Mouse (Mus musculus): ENCODE measurements at regions not wholly inside any gene's neighbourhood (a gene's known extent, or its start where the extent isn't known, plus 50 kb on each side); places are given as distances from the start of the nearest gene placed in this dataset.

DNA sequence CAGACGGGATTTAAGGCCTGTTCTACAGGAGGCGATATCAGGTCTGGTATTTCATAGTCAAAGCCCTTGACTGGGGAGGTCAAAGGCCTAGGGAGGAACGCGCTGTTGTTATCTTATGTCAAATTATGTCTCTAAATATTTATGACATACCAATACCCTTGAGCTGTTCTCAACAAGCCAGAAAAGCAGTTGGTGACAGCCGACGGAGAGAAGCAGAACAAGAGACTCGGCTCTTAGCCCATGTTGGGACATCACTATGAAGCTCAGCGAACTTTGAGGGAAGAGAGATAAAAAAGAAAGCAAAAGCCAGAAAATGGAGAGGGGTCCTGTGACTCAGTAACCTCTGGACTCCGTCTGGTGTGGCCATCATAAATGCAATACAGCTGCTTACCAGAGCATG lies 95.1 kb upstream of the Stx16 start:
- ATAC-seq (no peak), DNase-seq (ENCODE audit: low spot score) (no peak)
- no peak for TF ChIP-seq CTCF (IDR thresholded peaks at IDR 0.05; ENCODE audit: low read depth)
- H3K4me1 ChIP-seq (ENCODE audit: insufficient read depth, low read length) = no peaks in the 10 kb centered on the region
- H3K4me3 ChIP-seq (ENCODE audit: low read length) = no peak overlapping the region
- no peak overlapping the region for H3K4me2 ChIP-seq (ENCODE audit: low read depth, low read length)
- H3K27ac ChIP-seq = no peak overlapping the region
- H3K27me3 ChIP-seq (ENCODE audit: insufficient read depth, low read length) = no peaks in the 10 kb centered on the region
- WGBS = 90% methylated on average over 9 of the region's 9 CpGs
- H3K9ac ChIP-seq (replicated peaks; ENCODE audit: low read length) = no peak overlapping the region
- H3K9me3 ChIP-seq (ENCODE audit: low read length) = no peaks in the 10 kb centered on the region
- no peaks in the 10 kb centered on the region for H3K36me3 ChIP-seq (ENCODE audit: insufficient read depth, low read length)

DNA sequence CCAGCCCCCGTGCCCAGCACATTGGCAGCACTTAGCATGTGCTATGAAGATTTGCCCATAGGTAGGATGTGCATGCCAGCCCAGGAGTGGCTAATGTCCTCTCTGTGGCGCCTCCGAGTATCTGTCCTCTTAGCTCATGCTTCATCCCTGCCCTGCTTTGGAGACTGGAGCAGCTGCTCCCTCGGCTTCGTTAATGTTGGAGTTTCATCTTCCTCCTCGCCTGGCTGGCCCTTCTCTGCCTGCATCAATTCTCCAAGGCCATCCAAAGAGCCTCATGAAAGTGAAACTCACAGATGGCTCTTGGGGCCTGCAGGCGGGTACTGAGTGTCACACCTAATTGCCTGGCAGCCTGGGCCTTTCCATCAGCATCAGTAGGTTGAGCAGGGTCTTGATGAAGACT lies 88.6 kb upstream of the Stx16 start:
- no peak overlapping the region for H3K9ac ChIP-seq (replicated peaks; ENCODE audit: low read length)
- no peak for TF ChIP-seq CTCF (IDR thresholded peaks at IDR 0.05; ENCODE audit: low read depth)
- no peak overlapping the region for H3K4me3 ChIP-seq (ENCODE audit: low read length)
- H3K9me3 ChIP-seq (ENCODE audit: low read length) = no peaks in the 10 kb centered on the region
- WGBS = 79% methylated on average over 7 of the region's 7 CpGs
- no peaks in the 10 kb centered on the region for H3K36me3 ChIP-seq (ENCODE audit: insufficient read depth, low read length)
- H3K27ac ChIP-seq = no peak overlapping the region
- no peak for DNase-seq (ENCODE audit: low spot score)
- H3K27me3 ChIP-seq (ENCODE audit: insufficient read depth, low read length) = no peaks in the 10 kb centered on the region
- H3K4me2 ChIP-seq (ENCODE audit: low read depth, low read length) = no peak overlapping the region
- no peak for ATAC-seq
- no peaks in the 10 kb centered on the region; the same call in 1 of the 2 replicates for H3K4me1 ChIP-seq (ENCODE audit: insufficient read depth, low read length)

DNA sequence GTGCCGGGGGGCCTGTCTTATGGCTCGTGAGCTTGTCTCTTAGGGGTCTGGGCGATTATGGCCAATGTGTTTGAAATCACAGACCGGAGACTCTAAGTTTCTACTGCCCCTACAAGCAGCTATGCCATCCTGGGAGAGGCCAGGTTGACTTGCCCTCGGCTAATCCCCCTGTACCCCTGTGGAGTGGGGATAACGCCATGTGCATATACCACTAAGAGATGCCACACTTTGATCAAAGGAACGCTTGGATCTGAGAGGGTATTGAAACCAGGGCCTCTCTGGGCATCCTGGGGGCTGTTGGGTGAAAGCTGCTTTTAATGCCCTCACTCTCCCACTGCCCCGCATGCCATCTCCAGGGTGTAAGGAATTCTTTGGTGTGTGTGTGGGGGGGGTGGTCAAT lies 88.2 kb upstream of the Stx16 start:
- no peaks in the 10 kb centered on the region for H3K36me3 ChIP-seq (ENCODE audit: insufficient read depth, low read length)
- DNase-seq (ENCODE audit: low spot score) = no peak
- no peak for TF ChIP-seq CTCF (IDR thresholded peaks at IDR 0.05; ENCODE audit: low read depth)
- H3K4me3 ChIP-seq (ENCODE audit: low read length) = no peak overlapping the region
- no peaks in the 10 kb centered on the region for H3K9me3 ChIP-seq (ENCODE audit: low read length)
- 84% methylated on average over 8 of the region's 8 CpGs for WGBS
- H3K27me3 ChIP-seq (ENCODE audit: insufficient read depth, low read length) = no peaks in the 10 kb centered on the region
- H3K9ac ChIP-seq (replicated peaks; ENCODE audit: low read length) = no peak overlapping the region
- no peak overlapping the region for H3K4me2 ChIP-seq (ENCODE audit: low read depth, low read length)
- H3K4me1 ChIP-seq (ENCODE audit: insufficient read depth, low read length) = no peaks in the 10 kb centered on the region; the same call in 1 of the 2 replicates
- no peak for ATAC-seq
- no peak overlapping the region for H3K27ac ChIP-seq

DNA sequence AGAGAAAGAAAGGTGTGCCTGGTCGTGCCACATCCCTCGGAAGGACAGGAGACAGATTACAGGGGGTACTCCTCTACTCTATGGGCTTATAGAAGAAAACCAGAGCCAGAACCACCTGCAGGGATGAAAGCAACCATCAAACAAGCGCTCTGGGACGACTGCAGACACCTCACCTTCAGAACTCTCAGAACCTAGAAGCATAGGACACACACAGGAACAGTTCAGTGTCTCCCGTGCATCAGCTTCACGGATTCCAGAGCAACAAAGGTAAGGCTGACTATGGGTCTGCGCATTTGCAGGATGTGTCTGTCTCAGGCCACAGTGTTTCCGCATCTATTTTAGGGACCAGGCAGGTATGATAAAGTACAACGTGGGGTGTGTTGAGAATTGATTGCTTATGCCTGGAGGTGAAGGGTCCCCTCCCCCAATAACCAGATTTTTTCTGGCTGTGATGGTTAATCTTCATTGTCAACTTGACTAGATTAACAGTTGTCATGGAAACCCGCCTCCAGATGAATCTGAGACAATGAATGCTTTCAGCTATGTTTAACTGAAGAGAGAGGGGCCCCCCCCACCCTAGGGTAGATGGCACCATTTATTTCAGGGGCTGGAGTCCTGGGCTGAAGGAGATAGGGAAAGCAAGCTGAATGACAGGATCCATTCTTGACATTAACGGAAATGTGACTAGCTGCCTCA lies 87.3 kb upstream of the Stx16 start:
- no peaks in the 10 kb centered on the region for H3K9me3 ChIP-seq (ENCODE audit: low read length)
- no peak overlapping the region for H3K4me2 ChIP-seq (ENCODE audit: low read depth, low read length)
- H3K4me1 ChIP-seq (ENCODE audit: insufficient read depth, low read length) = no peaks in the 10 kb centered on the region; the same call in 1 of the 2 replicates
- WGBS = 70% methylated on average over 11 of the region's 11 CpGs
- no peak overlapping the region for H3K9ac ChIP-seq (replicated peaks; ENCODE audit: low read length)
- no peaks in the 10 kb centered on the region for H3K27me3 ChIP-seq (ENCODE audit: insufficient read depth, low read length)
- H3K36me3 ChIP-seq (ENCODE audit: insufficient read depth, low read length) = no peaks in the 10 kb centered on the region
- no peak for TF ChIP-seq CTCF (IDR thresholded peaks at IDR 0.05; ENCODE audit: low read depth)
- peak; percentile 24 for DNase-seq (ENCODE audit: low spot score)
- no peak overlapping the region for H3K4me3 ChIP-seq (ENCODE audit: low read length)
- ATAC-seq = 0 out of 2 replicates have a peak, but pooled peaks have one; percentile 51
- H3K27ac ChIP-seq = no peak overlapping the region

DNA sequence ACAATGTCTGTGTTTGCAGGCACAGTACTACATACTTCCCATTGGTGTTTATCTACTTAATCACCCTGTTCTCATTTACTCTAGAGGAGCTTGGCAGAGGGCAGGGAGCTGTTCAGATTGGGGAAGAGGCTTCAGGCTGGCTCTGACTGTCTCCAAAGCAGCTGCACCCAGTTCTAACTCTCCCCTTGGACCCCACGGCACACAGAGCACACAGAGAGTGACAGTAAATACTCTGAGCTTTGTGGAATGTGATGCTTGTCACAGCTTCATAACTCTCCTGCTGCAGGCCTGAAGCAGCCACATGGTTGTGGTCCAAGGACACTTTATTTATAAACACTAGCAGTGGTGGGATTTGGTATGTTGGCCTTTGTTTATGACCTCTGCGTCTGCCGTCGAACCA lies 85.4 kb upstream of the Stx16 start:
- H3K36me3 ChIP-seq (ENCODE audit: insufficient read depth, low read length) = no peaks in the 10 kb centered on the region
- 96% methylated on average over 4 of the region's 4 CpGs for WGBS

DNA sequence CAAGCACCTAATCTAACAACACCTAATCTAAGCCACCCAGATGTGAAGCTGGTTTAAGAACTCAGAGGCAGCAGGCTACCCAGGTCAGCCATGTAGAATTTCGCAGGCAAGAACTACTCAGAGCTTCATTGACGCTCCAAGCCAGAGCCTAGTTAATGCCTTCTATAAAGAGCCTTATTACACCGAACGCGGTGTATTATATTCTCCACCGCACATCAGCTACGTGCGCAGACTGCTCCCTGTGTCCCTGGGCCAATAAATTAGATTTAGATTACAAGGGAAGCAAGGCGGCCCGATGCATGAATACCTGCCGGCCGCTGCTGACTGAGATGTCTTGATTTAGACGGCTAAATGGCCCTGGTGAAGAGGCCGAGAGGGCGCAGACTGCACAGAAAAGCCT lies 84.7 kb upstream of the Stx16 start:
- Histone ChIP-seq H3K27me3 (ENCODE audit: insufficient read depth, low read length) (no peaks in the 10 kb centered on the region), H3K9ac (replicated peaks; ENCODE audit: low read length) (no peak overlapping the region), H3K4me1 (ENCODE audit: insufficient read depth, low read length) (peaks cover 5% of the 10 kb centered on the region; the same call in 1 of the 2 replicates), H3K4me2 (ENCODE audit: low read depth, low read length) (no peak overlapping the region), H3K27ac (no peak overlapping the region), H3K4me3 (ENCODE audit: low read length) (no peak overlapping the region), H3K36me3 (ENCODE audit: insufficient read depth, low read length) (no peaks in the 10 kb centered on the region), H3K9me3 (ENCODE audit: low read length) (no peaks in the 10 kb centered on the region)
- no peak for TF ChIP-seq CTCF (IDR thresholded peaks at IDR 0.05; ENCODE audit: low read depth)
- DNase-seq (ENCODE audit: low spot score) (peak; percentile 42), ATAC-seq (no peak)
- 71% methylated on average over 15 of the region's 15 CpGs for WGBS

More for the DNA sequence above, 85.4 kb upstream of the Stx16 start:
- H3K9ac ChIP-seq (replicated peaks; ENCODE audit: low read length) = no peak overlapping the region
- no peaks in the 10 kb centered on the region for H3K9me3 ChIP-seq (ENCODE audit: low read length)
- no peak for ATAC-seq
- no peak for TF ChIP-seq CTCF (IDR thresholded peaks at IDR 0.05; ENCODE audit: low read depth)
- H3K27me3 ChIP-seq (ENCODE audit: insufficient read depth, low read length) = no peaks in the 10 kb centered on the region
- no peak overlapping the region for H3K4me3 ChIP-seq (ENCODE audit: low read length)
- peaks cover 5% of the 10 kb centered on the region; the same call in 1 of the 2 replicates for H3K4me1 ChIP-seq (ENCODE audit: insufficient read depth, low read length)
- H3K27ac ChIP-seq = no peak overlapping the region
- no peak overlapping the region for H3K4me2 ChIP-seq (ENCODE audit: low read depth, low read length)
- no peak for DNase-seq (ENCODE audit: low spot score)

DNA sequence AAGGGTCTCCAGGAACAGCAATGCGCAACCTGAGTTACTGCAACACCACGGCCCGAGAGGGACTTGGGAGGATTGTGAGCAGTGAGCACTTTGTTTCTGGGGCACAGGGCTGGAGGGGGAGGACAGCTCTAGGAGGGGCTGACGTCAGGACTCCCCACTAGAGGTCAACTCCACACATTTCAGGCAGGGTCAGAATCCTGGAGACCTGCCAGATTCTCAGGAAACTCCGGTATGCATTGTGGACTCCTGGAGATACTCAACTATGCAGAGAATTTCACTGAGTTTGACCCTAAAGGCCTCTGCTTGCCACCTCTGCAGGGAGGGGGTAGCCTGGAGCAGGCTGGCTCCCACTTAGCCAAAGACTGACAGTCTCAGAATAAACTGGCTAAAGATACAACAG lies 84.1 kb upstream of the Stx16 start:
- Histone ChIP-seq H3K4me3 (ENCODE audit: low read length) (no peak overlapping the region), H3K4me2 (ENCODE audit: low read depth, low read length) (no peak overlapping the region), H3K36me3 (ENCODE audit: insufficient read depth, low read length) (no peaks in the 10 kb centered on the region), H3K9ac (replicated peaks; ENCODE audit: low read length) (no peak overlapping the region), H3K27ac (no peak overlapping the region), H3K4me1 (ENCODE audit: insufficient read depth, low read length) (peaks cover 5% of the 10 kb centered on the region; the same call in 1 of the 2 replicates), H3K27me3 (ENCODE audit: insufficient read depth, low read length) (no peaks in the 10 kb centered on the region), H3K9me3 (ENCODE audit: low read length) (no peaks in the 10 kb centered on the region)
- TF ChIP-seq CTCF (IDR thresholded peaks at IDR 0.05; ENCODE audit: low read depth) = no peak
- DNase-seq (ENCODE audit: low spot score) (no peak), ATAC-seq (no peak)
- 28% methylated on average over 5 of the region's 5 CpGs for WGBS

Data from hindbrain, postnatal 0 days (tissue).